Mouse (Mus musculus) kidney, adult 2 months (tissue): Measurements from ENCODE around the gene Folr1. TPM values are rescaled to one million over a fixed set of nuclear protein-coding genes. Genes with fewer than 3 reads are reported as not detected.

ENCODE experiments used
- DNase-seq: peaks from one replicate; pipeline ENCODE4 v3.0.0; 2021
- H3K27ac ChIP-seq: fragments of 200-500 bp; 2 replicates; pipeline ENCODE4 v1.5.1; 2012; ENCODE audit warnings: low read depth, low read length, control low read depth, inconsistent platforms; ENCODE audit not compliant: insufficient read depth
- H3K27me3 ChIP-seq: fragments of 200-500 bp; replicated peaks from 2 replicates; pipeline ENCODE4 v1.6.1; 2012; ENCODE audit warnings: mild to moderate bottlenecking, moderate library complexity, low read length, inconsistent platforms; ENCODE audit not compliant: control insufficient read depth, insufficient read depth
- H3K36me3 ChIP-seq: fragments of 200-500 bp; 2 replicates; pipeline ENCODE4 v1.6.1; 2012; ENCODE audit warnings: mild to moderate bottlenecking, moderate library complexity, low read length, inconsistent platforms; ENCODE audit not compliant: control insufficient read depth, insufficient read depth
- H3K4me1 ChIP-seq: fragments of 200-500 bp; 2 replicates; pipeline ENCODE4 v1.6.1; 2011; ENCODE audit warnings: low read length; ENCODE audit not compliant: control insufficient read depth, insufficient read depth
- H3K4me3 ChIP-seq: fragments of 200-500 bp; 2 replicates; pipeline ENCODE4 v1.5.1; 2011; ENCODE audit warnings: mild to moderate bottlenecking, low read depth, low read length, control low read depth; ENCODE audit not compliant: insufficient read depth
- CTCF ChIP-seq: fragments of 200-500 bp; conservative IDR thresholded peaks from 2 replicates; pipeline ENCODE4 v1.5.1; 2011; ENCODE audit warnings: low read depth, mild to moderate bottlenecking, control low read depth, low read length, moderate library complexity, mixed read lengths; ENCODE audit not compliant: insufficient read depth, insufficient read length
- POLR2A ChIP-seq: fragments of 200-500 bp; IDR thresholded peaks from one replicate; pipeline ENCODE4 v1.6.1; 2011; ENCODE audit warnings: low read depth, low read length, control low read depth
- WGBS: fragments of 180-500 bp; shearing (Covaris S2); methylation state at CpG from one replicate; pipeline ENCODE4 v1.1.7; 2018; 5-methylcytosine and 5-hydroxymethylcytosine counted together
- polyA plus RNA-seq: library from polyadenylated mRNA; depleted of rRNA; stranded (reverse); fragments of >200 nt; gene quantifications from 2 replicates; pipeline ENCODE4 v1.2.3, GENCODE M21; 2012

The Folr1 gene
- polyA plus RNA-seq, 1 experiment, result 1,044 TPM

- Histone ChIP-seq H3K4me1 (peaks cover 17% of the 10 kb centered on the region), H3K27ac (peak within 1 kb of the TSS; percentile 94), H3K36me3 (no peaks in the 10 kb centered on the region), H3K4me3 (peak within 1 kb of the TSS; percentile 62), H3K27me3 (no peaks in the 10 kb centered on the region)
- WGBS, result under 1% methylated on average over 61 of the region's 61 CpGs
- TF ChIP-seq CTCF, result no peak
- peak; percentile 88 for TF ChIP-seq POLR2A
- peak; percentile 100 for DNase-seq
Observed at GRCm38 (mm10) chr7:101905561-101906286, 35.1 kb upstream of the Folr1 start, which contains the start of gene Lamtor1. Gene Lamtor1, plus strand, starts transcription at chr7:101905904.

DNA sequence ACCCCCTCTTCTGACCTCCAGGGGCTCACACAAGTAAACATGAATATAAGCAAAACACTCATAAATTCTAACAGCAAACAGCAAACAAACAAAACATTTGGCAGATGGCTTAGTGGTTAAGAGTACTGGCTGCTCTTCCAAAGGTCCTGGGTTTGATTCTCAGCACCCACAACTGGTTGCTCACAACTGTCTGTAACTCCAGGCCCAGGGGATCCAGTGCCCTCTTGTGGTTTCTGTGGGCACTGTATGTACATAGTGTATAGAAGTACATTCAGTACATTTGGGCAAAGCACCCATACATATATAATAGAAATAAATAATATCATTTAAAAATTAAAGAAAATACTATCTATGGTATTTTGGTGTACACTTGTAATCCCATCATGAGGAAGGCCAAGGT lies 32.3 kb upstream of the Folr1 start:
- H3K27me3 ChIP-seq, result no peaks in the 10 kb centered on the region
- no peak overlapping the region for H3K27ac ChIP-seq
- peaks cover 10% of the 10 kb centered on the region for H3K4me1 ChIP-seq
- no peak overlapping the region for H3K4me3 ChIP-seq
- TF ChIP-seq CTCF (no peak), POLR2A (no peak)
- no peaks in the 10 kb centered on the region for H3K36me3 ChIP-seq
- DNase-seq, result no peak

GRCm38 (mm10) chr7:101901969-101902368 lies 31.4 kb upstream of the Folr1 start:
- no peak overlapping the region for H3K27ac ChIP-seq
- H3K27me3 ChIP-seq, result no peaks in the 10 kb centered on the region
- 95% methylated on average over 10 of the region's 10 CpGs for WGBS
- no peaks in the 10 kb centered on the region for H3K36me3 ChIP-seq
- peaks cover 10% of the 10 kb centered on the region for H3K4me1 ChIP-seq
- DNase-seq, result no peak
- no peak overlapping the region for H3K4me3 ChIP-seq
- TF ChIP-seq POLR2A, result no peak
- no peak for TF ChIP-seq CTCF

GRCm38 (mm10) chr7:101900331-101901097 lies 29.9 kb upstream of the Folr1 start:
- 85% methylated on average over 16 of the region's 16 CpGs for WGBS
- no peak overlapping the region for H3K4me3 ChIP-seq
- no peak overlapping the region for H3K27ac ChIP-seq
- TF ChIP-seq POLR2A, result no peak
- TF ChIP-seq CTCF, result no peak
- H3K27me3 ChIP-seq, result no peaks in the 10 kb centered on the region
- H3K36me3 ChIP-seq, result no peaks in the 10 kb centered on the region
- DNase-seq, result no peak
- peaks cover 5% of the 10 kb centered on the region; the same call in 1 of the 2 replicates for H3K4me1 ChIP-seq

GRCm38 (mm10) chr7:101896104-101897066 lies 25.8 kb upstream of the Folr1 start:
- Histone ChIP-seq H3K36me3 (no peaks in the 10 kb centered on the region), H3K27me3 (no peaks in the 10 kb centered on the region), H3K4me3 (peak overlapping the region; percentile 74), H3K27ac (peak overlapping the region; percentile 80), H3K4me1 (peaks cover 5% of the 10 kb centered on the region; the same call in 1 of the 2 replicates)
- DNase-seq, result peak; percentile 99
- TF ChIP-seq CTCF, result no peak
- TF ChIP-seq POLR2A, result peak; percentile 62
- under 1% methylated on average over 57 of the region's 57 CpGs for WGBS

- H3K27ac ChIP-seq, result peak overlapping the region; percentile 66; the same call in 1 of the 2 replicates
- WGBS, result 30% methylated on average over 9 of the region's 9 CpGs
- no peak for TF ChIP-seq CTCF
- peaks cover 5% of the 10 kb centered on the region; the same call in 1 of the 2 replicates for H3K4me1 ChIP-seq
- H3K4me3 ChIP-seq, result peak overlapping the region; percentile 74
- no peak for DNase-seq
- no peaks in the 10 kb centered on the region for H3K27me3 ChIP-seq
- no peaks in the 10 kb centered on the region for H3K36me3 ChIP-seq
Observed at GRCm38 (mm10) chr7:101895695-101896094, 25.1 kb upstream of the Folr1 start.
